Mouse (Mus musculus) A20 (cell line): ENCODE measurements around the gene Gstcd.

Experiments
- DNase-seq: peaks from one replicate; pipeline ENCODE4 v3.0.0-alpha.2; 2011; ENCODE audit warnings: low read depth, low spot score

Gene Gstcd

DNA sequence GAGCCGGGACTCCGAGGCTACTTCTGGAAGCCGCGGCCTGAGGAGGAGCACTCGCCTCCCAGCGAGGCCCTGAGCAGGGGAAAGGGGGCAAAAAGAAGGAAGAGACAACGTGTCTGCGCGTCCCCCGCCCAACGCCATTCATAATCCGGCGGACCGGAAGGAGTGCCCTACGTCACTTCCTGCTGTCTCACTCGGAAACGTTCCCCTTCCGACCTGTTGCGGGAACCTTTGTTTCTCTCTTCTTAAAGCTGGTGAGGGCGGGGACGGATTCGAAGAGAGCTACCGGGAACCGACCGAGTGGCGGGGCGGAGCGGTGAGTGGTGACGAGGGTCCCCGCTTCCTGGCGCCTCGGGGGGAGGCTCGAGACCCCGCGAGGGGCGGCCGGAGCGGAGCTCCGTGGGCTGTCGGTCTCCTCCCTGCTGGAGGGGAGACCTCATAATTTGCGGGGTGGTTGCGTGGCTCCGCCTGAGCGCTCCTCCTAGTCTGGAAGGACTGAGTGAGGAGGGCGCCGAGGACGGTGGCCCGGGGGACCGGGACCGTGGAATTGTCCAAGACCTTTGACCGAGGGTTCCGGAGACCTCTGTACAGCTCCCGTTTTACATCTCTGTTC, at the start of gene Gstcd, which contains the start of gene Ints12:
Gstcd (minus strand) TSS at position 370 of the 610 bp plus-strand sequence.
Ints12 (plus strand) TSS at position 177 of the 610 bp plus-strand sequence.
- peak; percentile 96 for DNase-seq

DNA sequence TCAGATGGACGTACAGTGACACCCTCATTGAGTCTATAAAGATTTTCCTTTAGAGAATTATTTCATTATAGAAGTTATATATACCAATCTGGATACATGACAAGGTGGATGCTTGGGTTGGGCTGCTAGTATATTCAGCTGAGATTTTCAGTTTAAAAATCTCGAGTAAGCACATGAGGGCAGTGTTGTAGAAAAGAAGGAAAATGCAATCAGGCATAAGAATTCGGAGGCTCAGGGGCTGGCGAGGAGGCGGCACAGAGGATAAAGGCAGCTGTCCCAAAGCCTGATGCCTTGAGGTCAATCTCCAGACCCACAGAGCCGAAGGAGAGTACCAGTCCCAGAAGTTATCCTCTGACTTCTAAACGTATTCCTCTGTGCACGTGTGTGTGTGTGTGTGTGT, 40.8 kb upstream of the Gstcd start:
- DNase-seq, result no peak

GRCm38 (mm10) chr3:133131372-133131771, 39.5 kb upstream of the Gstcd start:
- no peak for DNase-seq

- no peak for DNase-seq
Measured at GRCm38 (mm10) chr3:133113281-133113680, 21.4 kb upstream of the Gstcd start.

- DNase-seq, result peak; percentile 62
Measured at GRCm38 (mm10) chr3:133111741-133112140, 19.9 kb upstream of the Gstcd start.

DNA sequence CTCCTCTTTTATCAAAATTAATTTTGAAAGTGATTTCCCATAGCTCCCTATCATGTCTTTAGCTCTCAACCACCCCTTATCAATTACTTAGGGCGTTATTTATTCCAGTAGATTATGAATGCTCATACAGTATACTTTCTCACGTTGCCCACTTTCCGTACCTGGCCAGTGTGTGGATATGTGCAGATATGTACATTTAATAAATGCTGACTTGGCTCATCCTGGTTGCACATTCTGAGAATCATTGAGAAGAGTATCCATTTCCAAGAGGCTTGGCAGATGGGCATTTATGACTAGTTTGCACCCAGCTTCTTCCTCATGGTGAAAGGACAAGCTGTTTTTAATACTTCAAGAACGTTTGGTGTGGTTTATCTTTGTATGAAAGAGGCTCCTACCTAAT, 18.0 kb upstream of the Gstcd start:
- DNase-seq, result no peak

GRCm38 (mm10) chr3:133108731-133109130, 16.9 kb upstream of the Gstcd start:
- no peak for DNase-seq

- DNase-seq, result no peak
Measured at GRCm38 (mm10) chr3:133104436-133104835, 12.6 kb upstream of the Gstcd start.

- DNase-seq, result no peak
Measured at GRCm38 (mm10) chr3:133103768-133104167, 11.9 kb upstream of the Gstcd start.

GRCm38 (mm10) chr3:133098909-133099308, 7.1 kb upstream of the Gstcd start:
- no peak for DNase-seq

DNA sequence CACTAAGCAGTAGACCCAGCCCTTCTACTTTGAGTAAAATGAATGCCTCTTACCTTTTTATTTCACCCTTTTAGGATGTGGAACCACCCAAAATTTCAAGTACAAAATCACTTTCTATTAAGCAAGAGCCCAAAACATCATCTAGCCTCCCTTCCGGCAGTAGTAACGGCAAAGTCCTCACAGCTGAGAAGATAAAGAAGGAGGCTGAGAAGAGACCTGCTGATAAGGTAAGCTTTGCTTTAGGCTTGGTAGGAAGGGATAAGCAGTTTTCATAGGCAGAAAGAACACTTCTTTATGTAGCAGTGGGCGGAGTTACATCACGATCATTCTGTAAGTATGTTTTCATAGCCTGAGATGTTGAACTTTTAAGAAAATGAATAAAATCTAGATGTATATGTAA, 6.5 kb upstream of the Gstcd start:
- DNase-seq, result no peak

- no peak for DNase-seq
Measured at GRCm38 (mm10) chr3:133097936-133098335, 6.1 kb upstream of the Gstcd start.

DNA sequence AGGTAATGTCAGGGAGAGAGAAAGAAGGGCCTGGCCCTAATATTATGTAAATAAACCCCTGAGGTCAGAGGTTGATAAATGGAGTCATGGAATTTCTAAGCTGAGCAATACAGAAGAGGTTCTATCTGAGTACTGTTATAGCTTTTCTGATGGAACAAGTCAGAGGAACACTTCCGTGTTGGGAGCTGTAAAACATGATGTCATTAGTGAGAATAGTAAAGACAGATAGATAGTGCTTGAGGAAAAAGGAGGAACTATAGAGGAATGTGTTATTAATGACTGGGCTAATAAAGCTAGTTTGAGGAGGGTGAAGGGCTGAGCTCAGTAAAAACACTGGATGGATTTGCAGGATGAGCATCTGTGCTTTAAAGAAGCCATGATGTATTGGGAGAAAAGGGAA, 2.5 kb upstream of the Gstcd start:
- DNase-seq, result no peak

DNA sequence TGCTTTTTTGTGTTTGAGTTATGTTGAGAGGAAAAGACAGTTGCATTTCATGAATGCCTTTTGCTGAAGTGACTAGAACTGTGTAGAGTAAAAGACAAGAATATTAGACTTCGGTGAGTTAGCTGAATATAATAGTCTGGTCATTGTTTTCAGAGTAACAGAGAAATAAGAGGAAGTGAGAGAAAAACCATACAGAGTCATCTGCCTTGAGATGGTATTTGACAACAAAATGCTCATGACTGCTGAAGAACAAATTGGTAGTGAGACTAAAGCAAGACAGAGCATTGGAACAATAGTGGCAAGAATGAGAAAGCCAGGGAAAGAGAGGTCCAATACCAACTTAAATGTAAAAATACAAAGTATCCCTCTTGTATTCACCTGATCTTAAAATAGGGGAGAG, 1.1 kb upstream of the Gstcd start:
- peak; percentile 76 for DNase-seq

DNA sequence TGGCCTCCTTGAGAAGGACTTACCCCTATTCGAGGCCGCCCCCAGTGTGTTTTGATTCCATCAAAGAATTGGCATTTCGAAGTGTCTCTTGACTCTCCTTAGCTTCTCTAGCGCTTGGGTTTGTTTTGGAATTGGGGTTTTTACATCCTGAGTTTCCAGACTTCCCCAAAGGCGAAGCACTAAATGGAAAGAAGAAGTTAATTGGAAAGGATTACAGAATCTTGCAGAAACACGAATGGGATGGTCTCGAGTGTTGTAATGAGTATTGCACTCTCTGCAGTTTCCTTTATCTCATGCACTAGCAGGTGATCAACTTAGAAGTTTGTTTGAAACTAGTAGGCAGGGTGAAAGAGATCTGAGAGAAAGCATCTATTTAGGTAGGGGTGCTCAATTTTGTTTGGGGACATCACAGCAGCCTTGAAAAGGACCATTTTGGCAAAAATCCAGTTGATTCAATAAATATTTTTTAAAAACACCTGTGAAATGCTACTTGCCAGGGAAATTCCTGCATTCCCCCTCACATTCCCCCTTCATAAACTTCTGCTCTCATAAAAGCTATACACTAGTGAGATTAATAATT, 531 bp upstream of the Gstcd start:
- no peak for DNase-seq

DNA sequence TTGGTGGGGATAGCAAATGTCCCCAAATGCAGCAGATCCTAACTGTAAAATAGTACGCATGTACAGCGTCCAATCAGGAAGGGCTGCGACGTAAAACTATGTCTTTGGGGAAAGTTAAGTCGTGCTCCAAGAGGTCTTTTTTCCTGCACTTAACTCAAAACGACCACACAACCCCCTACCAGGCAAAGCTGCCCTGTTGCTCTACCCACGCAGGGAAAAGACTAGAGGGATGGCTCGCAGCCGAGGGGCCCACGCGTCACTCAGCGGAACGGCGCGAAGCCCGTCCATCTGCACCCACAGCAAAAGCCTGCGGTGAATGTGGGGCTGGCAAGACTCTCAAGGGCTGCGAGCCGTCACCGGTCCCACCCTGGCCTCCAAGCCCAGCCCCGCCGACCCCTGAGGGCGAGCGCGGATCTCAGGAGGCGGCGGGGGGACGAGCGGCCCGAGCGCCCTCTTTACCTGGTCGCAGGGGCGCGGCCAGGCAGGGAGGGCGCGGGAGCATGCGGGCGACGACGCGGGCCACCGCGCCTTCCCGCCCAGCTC, 641 bp downstream of the Gstcd start:
- DNase-seq, result no peak

- DNase-seq, result peak; percentile 56
Measured at GRCm38 (mm10) chr3:133090247-133091120, 1.3 kb downstream of the Gstcd start.

GRCm38 (mm10) chr3:133085858-133086257, 6.0 kb downstream of the Gstcd start:
- peak; percentile 59 for DNase-seq

DNA sequence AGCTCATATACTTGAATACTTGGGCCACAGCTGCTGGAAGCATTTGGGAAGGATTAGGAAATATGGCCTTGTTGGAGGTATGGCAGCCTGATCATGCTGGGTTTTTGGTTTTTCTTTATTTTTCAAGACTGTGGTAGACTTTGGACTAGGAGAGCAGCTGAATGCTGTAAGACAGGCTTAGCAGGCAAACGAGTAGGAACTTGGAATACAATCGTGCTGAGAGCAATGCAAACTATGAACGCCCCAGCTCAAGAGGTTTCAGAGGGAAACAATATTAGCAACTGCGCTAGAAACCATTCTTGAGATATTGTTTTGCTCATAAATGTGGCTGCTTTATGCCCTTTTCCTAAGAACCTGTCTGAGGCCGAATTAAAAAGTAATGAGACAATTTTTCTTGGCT, 9.1 kb downstream of the Gstcd start:
- DNase-seq, result no peak

- DNase-seq, result no peak
Measured at GRCm38 (mm10) chr3:133075560-133075959, 16.3 kb downstream of the Gstcd start.

GRCm38 (mm10) chr3:133052068-133052467, 39.8 kb downstream of the Gstcd start:
- DNase-seq, result no peak

DNA sequence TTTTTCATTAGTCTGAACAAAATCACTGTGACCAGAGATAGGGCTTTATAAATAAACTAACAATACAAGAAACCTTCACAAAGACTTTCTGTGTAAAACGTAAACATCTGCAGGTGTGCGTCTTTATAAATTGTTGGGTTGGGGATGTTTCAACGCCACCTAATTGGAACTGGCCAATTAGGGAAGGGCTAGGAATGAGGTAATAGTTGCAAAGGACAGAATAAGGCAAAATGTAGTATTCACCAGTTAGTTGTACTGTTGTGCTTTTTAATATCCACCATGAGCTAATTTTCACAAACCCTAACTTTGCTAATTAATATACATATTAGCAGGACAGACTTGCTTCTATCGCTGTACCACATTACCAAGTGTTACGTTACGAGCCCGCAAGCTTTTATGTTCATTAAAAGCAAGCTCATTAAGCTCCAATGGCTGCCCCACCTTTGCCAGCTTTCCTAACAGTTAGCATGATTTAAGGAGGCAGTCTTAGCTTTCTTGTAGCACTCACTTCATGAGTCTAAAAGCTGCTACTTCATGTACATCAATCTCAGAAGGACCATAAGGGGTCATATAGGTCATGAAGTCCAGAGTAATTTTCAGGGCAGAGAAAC, 58.6 kb downstream of the Gstcd start:
- DNase-seq, result no peak
